ENCODE assay signal across 7 mouse cellular contexts in genomic region chr3:98280933-98281678, GRCm38 (mm10). TPM values are rescaled to one million over a fixed set of nuclear protein-coding genes. Genes with fewer than 3 reads are reported as not detected.
DNase-seq lines count a peak whose midpoint lies in the region; ATAC-seq lines count a peak whose summit lies in the region.

No protein-coding gene starts in this region.

- 25% methylated on average over 12 of the region's 12 CpGs for WGBS in intestine, embryonic 16.5 days

- H3K4me2 ChIP-seq in intestine, embryonic 16.5 days (ENCODE audit: low read depth, low read length): peak overlapping the region; percentile 52

- intact Hi-C loops in left cerebral cortex, postnatal 25 days (cut with DNase I): no loop called here

- DNase-seq in adrenal gland, adult 18-20 months (ENCODE audit: low spot score in 2 of 2): peak; percentile 34 to 56
- peak; percentile 62 for DNase-seq in embryo, embryonic 9.5 days (ENCODE audit: extremely low spot score)
- peak; percentile 47 to 51 for DNase-seq in left cerebral cortex, postnatal 25 days (ENCODE audit: low spot score in 2 of 2)
- DNase-seq in mesoderm, embryonic 11.5 days (ENCODE audit: low read depth, low spot score): peak; percentile 71
- peak; percentile 58 for DNase-seq in right cerebral cortex, postnatal 4 days

- peak overlapping the region; percentile 79 for H3K27ac ChIP-seq in intestine, embryonic 16.5 days (ENCODE audit: low read length)

- H3K36me3 ChIP-seq in intestine, embryonic 16.5 days (ENCODE audit: control insufficient read depth, insufficient read depth, low read length): no peaks in the 10 kb centered on the region

- H3K9ac ChIP-seq in intestine, embryonic 16.5 days (ENCODE audit: low read depth, low read length): peak overlapping the region; percentile 61

- no peaks in the 10 kb centered on the region for H3K9me3 ChIP-seq in intestine, embryonic 16.5 days (ENCODE audit: control insufficient read depth, low read length)

- ATAC-seq in granulocyte monocyte progenitor cell, adult 5-6 weeks (replicated peaks; ENCODE audit: poor library complexity, severe bottlenecking): peak; percentile 97
- peak; percentile 70 for ATAC-seq in intestine, embryonic 16.5 days

- peak overlapping the region; percentile 48 for H3K4me3 ChIP-seq in intestine, embryonic 16.5 days (ENCODE audit: low read length)

- no peaks in the 10 kb centered on the region for H3K27me3 ChIP-seq in intestine, embryonic 16.5 days (replicated peaks; ENCODE audit: control insufficient read depth, insufficient read depth, low read length)

- peaks cover 16% of the 10 kb centered on the region; the same call in 1 of the 2 replicates for H3K4me1 ChIP-seq in intestine, embryonic 16.5 days (ENCODE audit: control insufficient read depth, insufficient read depth, low read length)

RNA-seq across cellular contexts. Expression of gene Hmgcs2, which starts 0.9 kb away (rescaled TPM):
- 10 to 100 TPM; 14.1 to 18.3 TPM for total RNA-seq in adrenal gland, adult 18-20 months (2021)
- 0.17 TPM in 1 of 2 replicates, not detected in the other for total RNA-seq in granulocyte monocyte progenitor cell, adult 5-6 weeks (2014; fragmentation: Nextera tagmentation)
- not detected in 2 replicates for total RNA-seq in granulocyte monocyte progenitor cell, adult 5-6 weeks (2017)
- polyA plus RNA-seq in intestine, embryonic 16.5 days (2015; fragmentation: Nextera tagmentation; extraction: Ambion mirVana): 352 and 475 TPM in 2 replicates
- total RNA-seq in left cerebral cortex, postnatal 25 days (2021): 10 to 100 TPM in 1 of 2 experiments, 1 to 10 TPM in 1; 7.5 to 10.5 TPM

RNA-seq across cellular contexts. Expression of gene Phgdh, which starts 58.7 kb away (rescaled TPM):
- 10 to 100 TPM in 1 of 2 experiments, 1 to 10 TPM in 1; 9.5 to 30.8 TPM for total RNA-seq in adrenal gland, adult 18-20 months (2021)
- total RNA-seq in granulocyte monocyte progenitor cell, adult 5-6 weeks (2014; fragmentation: Nextera tagmentation): 189 and 210 TPM in 2 replicates
- 479 and 570 TPM in 2 replicates for total RNA-seq in granulocyte monocyte progenitor cell, adult 5-6 weeks (2017)
- polyA plus RNA-seq in intestine, embryonic 16.5 days (2015; fragmentation: Nextera tagmentation; extraction: Ambion mirVana): 321 and 332 TPM in 2 replicates
- 10 to 100 TPM; 51.7 to 54.5 TPM for total RNA-seq in left cerebral cortex, postnatal 25 days (2021)

RNA-seq across cellular contexts. Expression of gene Reg4, which starts 59.1 kb away (rescaled TPM):
- total RNA-seq in adrenal gland, adult 18-20 months (2021): not detected
- total RNA-seq in granulocyte monocyte progenitor cell, adult 5-6 weeks (2014; fragmentation: Nextera tagmentation): not detected in 2 replicates
- not detected in 2 replicates for total RNA-seq in granulocyte monocyte progenitor cell, adult 5-6 weeks (2017)
- 28.4 and 37.9 TPM in 2 replicates for polyA plus RNA-seq in intestine, embryonic 16.5 days (2015; fragmentation: Nextera tagmentation; extraction: Ambion mirVana)
- not detected for total RNA-seq in left cerebral cortex, postnatal 25 days (2021)

Comparison
In these comparisons a context has a peak if more than half of its experiments do, and no peak if none do; other contexts are left out.
1. Peak in every context shown above with its lines: DNase-seq, ATAC-seq, H3K4me3 ChIP-seq and H3K27ac ChIP-seq.
2. RNA of gene Hmgcs2, which starts 0.9 kb away (total RNA-seq): 14.1 to 18.3 TPM in adrenal gland, adult 18-20 months and 7.5 to 10.5 TPM in left cerebral cortex, postnatal 25 days; 0.17 TPM in granulocyte monocyte progenitor cell, adult 5-6 weeks; every median in the first group is over 4 times any median in the second.